Mouse (Mus musculus): ENCODE measurements around the gene Coil.

Gene Coil

DNA sequence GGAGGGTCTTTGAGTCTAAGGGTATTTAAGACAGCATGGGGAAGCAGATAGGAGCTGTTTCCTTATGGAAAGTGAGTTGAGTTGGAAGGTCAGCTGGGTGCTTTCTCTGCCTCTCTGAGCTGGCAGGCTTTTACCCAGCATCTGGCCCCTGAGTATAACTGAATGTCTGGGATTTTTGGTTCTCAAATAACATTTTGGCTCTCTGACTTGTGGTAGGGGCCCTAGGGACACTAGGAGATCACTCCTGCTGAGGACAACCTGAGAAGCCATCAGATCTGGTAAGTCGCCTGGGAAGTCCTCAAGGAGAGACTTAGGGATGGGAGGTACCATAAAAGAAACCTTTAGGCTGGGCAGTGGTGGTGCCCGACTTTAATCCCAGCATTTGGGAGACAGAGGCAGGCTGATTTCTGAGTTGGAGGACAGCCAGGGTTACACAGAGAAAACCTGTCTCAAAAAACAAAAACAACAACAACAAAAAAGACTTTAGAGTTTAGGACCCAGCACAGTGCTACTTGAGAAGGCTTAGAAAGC is at the start of gene Coil:
Gene Coil (plus strand): TSS at position 51 of the 531 bp plus-strand sequence.
- DNase-seq: no peak

DNA sequence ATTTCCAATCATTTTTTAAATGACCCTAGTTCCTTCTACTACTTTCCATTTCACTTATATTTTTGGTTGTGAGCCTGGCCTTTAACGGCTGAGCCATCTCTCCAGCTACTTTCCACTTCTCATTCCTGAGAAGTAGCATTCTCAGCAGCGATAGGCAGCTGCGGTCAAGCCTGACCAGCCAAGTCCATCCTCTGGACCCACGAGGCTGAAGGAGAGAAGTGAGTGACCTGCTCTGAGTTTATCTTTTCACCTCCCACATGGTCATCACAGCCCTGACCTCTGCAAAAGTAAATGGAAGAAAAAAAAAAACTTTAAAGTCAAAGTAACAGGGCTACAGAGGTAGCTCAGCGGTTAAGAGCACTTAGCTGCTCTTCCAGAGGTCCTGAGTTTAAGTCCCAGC is 43.5 kb upstream of the Coil start:
- peak; percentile 59 to 76 for DNase-seq

DNA sequence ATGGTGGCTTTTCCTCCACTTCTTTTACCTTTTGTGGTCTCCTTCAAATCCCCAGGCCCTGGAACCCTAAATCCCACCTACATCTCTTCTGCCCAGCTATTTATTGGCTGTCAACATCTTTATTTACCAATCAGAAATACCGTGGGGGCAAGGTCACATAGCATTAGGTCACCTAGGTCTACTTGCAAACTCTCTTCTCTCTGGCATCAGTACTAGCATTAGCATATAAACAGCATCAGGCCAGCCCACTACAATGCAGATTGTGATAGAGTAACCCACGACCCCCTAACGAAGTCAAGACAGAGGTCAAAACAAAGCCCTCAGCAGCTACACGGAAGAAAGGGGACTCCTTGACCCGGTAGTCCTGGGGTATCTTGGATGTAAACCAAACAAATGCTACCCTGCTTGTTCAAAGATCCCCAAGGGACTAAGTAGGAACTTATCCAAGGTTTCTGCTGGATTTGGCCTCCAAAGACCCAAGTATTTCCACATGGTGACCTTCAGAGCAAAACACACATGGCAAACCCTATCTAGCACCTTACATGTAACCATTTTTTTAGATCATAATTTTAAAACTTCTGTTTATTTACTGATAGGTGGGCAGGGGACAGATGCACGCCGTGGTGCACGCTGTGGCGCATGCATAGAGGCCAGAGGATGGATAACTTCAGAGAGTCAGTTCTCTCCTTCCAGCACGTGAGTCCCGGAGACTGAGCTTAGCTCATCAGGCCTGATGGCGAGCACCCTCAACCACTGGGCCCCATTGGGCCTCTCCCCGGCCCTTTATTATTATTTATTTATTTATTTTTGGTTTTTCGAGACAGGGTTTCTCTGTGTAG is 38.1 kb upstream of the Coil start:
- no peak for DNase-seq

DNA sequence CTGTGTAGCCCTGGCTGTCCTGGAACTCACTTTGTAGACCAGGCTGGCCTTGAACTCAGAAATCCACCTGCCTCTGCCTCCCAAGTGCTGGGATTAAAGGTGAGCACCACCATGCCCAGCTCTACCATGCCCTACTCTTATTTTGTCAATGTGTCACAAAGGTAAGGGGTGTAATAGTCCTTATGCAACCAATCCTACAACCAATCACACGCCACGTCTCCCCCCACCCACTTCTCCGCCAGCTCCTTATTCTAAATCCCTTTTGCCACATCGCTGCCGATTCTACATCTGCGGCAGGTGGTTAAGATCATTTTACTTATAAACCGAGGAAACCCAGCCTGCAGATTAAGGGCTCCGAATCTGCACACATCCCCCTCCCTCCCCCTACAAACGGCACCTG is 37.0 kb upstream of the Coil start:
- no peak for DNase-seq

DNA sequence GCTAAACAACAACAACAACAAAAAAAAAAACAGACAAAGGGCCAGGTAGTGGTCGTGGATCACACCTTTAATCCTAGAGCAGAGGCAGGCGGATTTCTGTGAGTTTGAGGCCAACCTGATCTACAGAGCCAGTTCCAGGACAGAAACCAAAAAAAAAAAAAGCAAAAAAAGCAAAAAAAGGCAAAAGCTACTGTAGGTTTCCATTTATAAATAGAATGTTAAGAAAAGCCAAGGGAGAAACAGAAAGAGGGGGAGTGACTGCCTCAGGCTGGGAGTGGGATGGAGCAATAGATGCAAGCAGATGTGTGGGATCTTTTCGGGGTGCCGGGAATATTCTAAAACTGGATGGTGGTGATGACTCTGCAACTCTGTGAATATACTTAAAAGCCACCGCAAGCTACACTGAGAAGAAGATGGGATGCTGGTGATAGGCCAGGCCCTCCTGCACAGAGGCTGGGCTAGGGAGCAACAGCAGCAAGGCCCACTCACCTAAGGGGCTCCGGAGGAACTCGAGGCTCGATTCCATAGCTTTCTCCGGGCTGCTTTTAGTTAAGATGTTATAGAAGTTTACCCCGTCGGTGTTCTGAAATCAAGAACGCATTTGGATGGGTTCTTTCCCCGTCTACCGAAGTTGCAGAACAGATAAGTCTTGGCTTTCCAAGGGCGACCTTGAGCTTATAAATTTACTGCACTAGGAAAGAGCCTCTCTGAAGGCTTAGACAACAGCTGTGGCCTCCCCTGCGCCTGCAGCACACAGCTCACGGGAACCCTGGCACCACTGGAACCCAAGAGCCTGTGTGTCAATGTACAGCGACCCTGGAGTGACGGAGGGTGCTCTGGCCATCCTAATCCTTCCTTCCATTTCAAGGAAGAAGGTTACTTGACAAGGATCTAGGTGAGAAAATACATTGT is 35.7 kb upstream of the Coil start:
- DNase-seq: no peak

DNA sequence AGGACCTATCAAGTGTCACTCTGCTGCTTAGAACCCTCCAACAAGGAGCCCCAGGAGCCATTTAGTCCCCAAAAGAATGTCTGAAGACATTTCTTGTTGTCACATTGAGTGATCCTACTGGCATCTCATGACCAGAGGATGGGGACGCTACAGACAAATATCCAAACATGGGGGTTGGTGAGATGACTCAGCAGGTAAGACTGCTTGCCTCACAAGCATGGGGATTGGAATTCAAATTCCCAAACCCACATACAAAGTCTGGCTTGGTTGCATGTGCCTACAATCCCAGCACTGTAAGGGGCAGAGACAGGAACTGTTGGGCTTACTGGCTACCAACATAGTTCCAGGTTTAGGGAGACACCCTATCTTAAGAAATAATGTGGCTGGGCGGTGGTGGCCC is 32.2 kb upstream of the Coil start:
- DNase-seq: no peak

DNA sequence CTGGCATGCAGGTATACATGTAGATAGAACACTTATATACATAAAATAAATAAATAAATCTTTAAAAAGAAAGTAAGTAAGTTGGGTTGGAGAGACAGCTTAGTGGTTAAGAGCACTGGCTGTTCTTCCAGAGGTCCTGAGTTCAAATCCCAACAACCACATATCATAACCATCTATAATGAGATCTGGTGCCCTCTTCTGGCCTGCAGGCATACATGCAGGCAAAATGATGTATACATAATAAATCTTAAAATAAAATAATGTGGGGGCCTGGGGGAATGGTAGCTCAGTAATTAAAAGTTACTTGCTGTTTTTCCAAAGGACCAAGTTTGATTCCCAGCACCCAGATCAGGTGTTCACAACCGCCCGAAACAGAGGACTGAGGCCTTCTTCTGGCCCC is 31.3 kb upstream of the Coil start:
- no peak for DNase-seq

DNA sequence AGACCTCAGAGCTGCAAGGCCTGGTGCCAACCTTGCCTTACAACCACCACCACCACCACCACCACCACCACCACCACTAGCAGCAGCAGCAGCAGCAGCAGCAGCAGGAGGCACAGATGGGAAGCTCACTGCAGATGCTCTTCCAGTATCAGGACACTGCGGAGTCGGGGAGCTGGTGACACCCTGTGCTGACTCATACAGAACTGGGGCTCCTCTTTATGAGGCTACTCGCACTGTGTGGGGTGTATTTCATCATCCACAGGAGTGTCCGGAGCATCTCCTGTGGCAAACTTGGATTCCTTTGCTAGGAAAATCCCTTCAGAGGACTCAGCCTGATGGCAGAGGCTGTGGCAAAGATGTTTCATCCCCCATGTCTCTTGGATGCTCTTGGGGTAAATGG is 30.4 kb upstream of the Coil start:
- no peak for DNase-seq

DNA sequence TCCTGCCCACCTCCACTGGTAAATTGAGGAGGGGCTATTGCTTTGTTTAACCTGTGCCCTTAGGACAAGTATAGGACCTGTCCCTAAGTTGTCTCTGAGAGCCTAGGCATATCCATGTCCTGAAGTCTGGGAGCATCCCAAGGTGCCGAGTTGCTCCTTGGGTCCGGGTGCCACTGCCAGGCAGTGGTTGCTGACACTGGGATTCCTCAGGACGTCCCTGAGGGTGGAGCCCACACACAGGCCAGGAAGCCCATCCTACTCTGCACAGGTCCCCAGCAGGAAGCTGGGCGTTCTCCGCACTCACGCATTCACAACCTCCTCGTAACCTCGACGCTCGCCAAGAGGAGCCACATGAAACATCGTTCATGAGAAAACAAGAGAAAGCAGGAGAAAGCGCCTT is 28.6 kb upstream of the Coil start:
- DNase-seq: no peak

DNA sequence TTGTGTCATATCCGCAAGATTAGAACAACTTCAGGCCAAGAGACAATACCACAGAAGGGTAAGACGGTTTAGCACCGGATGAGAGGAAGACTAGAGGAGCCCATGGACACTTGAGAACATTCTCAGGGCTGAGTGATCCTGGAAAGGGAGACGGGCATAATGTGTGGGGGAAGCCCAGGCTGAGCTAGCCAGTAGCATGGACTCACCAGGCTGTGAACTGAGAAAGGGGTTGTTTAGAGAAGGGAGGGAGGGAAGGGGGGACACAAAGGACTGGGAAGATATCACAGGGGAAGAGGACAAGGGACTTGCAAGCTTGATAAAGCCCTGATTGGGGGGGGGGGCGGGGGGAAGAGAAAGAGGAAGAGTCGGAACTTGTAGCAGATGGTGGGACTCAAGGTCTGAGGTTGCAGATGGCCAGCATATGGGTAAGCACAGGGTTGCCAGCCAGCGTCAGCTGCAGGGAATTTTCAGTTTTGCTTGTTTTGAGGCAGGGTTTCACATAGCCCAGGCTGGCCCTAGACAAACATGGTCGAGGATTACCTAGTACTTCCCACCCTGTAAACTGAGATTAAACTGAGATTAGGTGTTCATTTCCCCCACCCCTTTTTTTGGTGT is 24.0 kb upstream of the Coil start:
- DNase-seq: no peak

DNA sequence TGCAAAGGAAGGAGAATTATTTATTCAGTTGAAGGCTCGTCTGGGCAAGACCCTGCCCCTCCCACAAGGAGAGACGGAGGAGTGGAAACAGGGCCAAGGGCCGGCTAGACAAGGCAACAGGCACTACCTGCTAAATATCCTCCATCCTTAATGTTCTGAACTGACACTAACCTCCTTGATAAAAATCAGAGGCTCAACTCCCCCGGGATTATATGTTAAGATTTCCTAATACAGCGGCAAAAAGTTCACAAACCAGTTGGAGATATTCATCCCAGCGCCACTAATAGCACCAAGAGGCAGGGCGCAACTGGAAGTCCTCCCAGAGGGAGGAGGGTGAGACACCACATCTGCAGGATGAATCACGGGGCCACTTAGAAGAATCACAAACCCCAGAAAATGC is 21.2 kb upstream of the Coil start:
- DNase-seq: no peak

DNA sequence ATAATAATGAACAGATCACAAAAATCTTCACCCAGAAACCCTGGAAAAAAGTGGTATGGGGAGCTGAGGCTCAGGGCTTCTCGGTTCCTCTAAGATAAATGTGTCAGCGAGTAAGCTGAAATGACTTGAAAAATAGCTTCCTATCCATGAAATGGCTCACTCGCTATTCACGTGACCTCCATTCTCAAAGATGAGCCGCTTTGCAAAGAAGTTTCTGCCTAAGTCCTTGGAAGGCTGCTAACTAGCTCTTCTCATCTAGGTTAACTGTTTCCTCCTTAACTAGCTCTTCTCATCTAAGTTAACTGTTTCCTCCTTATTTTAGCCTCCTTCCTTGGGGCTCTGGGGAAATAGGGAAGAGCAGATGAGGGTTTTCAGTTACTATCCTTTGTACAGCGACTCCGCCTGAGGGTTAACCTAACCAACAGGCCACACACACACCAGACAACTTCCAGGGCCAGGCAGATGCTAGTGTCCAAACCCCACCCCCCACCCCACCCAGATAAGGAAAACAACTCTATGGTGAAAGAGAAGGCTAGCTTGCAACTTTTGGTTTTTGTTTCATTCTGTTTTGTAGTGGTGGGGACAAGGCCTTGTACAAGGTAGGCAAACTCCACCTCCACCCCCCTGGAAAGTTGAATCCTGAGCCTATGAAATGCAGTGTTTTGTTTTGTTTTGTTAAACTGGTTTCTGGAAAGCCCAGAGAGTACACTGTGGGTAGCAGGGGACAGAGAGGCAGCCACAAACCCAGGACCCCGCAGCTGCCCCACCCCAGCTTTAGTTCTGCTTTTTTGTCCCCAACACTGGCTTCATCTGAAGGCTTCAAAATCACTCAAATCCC is 20.0 kb upstream of the Coil start:
- no peak for DNase-seq

DNA sequence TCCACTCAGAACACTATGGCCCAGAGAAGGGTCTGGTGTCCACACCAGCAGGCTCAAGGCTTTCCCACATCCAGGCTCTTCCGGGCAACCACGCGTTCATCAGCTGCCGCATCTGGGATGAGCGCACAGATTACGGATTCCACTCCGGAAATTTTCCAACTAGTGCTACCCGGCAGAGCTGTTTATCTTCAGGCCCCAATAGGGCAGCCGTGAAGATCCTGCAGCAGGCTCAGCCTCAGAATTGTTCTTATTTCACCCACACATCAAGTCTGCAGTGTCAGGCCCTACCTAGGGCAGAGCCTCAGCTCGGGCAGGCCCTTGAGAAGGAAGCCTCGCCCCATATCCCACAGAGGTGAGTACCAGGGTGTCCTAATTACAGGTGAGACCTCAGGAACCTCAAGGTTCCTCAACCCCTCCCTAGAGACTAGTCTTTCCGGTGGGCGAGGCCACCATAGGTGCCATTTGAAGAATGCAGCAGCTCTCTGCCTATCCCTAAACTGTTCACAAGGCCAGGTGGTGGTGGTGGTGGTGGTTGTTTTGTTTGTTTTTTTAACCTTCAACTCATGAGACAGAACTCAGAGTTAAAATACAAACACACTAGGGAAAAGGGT is 19.3 kb upstream of the Coil start:
- no peak for DNase-seq

DNA sequence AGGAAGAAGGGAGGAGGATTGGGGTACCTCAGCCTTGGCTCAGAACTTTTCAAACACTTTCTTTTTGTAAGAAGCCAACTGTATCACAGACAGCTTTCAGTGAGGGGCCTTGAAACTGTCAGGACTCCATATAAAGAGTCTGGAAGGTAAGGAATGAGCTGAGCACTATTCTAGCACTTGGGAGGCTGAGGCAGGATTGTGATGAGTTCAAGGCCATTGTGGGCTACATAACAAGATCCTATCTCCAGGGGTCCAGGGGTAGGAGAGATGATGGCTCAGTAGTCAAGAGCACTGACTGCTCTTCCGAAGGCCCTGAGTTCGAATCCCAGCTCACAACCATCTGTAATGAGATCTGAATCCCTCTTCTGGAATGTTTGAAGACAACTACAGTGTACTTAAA is 18.5 kb upstream of the Coil start:
- no peak for DNase-seq

DNA sequence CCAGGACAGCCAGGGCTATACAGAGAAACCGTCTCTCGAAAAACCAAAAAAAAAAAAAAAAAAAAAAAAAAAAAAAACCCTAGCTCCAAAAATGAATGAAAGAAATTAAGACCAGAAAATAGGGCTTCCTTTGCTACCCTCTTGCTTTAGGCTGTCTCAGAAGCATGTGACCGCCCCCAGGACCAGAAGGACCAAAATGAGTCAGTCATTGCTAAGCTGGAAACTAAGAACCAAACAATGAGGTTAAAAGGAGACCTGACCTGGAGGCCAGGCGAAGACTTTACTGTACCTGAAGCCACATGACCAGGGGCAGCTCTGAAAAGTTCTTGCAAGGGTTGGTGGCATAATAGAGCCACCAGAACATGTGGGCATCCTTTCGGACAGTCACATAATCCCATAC is 17.9 kb upstream of the Coil start:
- no peak for DNase-seq

DNA sequence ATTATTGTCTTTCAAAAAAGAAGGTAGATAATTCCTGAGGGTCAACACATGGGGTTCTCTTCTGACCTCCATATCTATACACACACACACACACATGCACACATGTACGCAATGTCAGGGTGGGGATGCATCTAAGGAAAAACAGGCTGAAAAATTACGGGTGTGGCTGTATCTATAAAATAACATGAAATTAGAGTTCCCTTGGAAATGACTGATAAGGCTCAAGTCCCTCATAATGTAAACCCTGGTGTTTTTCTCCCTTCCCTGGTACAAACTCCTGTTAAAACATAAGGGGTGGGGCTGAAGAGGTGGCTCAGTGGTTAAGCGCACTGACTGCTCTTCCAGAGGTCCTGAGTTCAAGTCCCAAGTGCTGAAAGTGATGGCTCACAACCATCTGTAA is 16.5 kb upstream of the Coil start:
- DNase-seq: no peak

DNA sequence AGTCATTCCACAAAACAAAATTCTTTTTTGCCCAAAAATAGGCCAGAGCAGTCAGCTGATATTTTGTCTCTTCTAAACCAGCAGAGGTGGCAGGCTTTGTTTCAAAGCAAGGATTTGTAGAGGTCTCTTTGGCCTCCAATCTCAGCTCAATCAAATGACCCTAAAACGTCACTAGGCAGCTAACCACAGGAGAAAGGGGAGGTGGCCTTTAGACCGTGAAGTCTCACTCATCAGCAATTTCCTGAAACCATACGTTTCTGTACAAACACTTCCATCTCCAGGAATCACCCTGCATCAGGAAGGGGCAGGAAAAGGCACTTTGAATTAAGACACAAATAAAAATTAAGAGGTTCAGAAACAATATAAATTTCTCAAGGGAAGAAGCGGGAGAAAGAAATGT is 15.2 kb upstream of the Coil start:
- peak; percentile 37 to 68 for DNase-seq

DNA sequence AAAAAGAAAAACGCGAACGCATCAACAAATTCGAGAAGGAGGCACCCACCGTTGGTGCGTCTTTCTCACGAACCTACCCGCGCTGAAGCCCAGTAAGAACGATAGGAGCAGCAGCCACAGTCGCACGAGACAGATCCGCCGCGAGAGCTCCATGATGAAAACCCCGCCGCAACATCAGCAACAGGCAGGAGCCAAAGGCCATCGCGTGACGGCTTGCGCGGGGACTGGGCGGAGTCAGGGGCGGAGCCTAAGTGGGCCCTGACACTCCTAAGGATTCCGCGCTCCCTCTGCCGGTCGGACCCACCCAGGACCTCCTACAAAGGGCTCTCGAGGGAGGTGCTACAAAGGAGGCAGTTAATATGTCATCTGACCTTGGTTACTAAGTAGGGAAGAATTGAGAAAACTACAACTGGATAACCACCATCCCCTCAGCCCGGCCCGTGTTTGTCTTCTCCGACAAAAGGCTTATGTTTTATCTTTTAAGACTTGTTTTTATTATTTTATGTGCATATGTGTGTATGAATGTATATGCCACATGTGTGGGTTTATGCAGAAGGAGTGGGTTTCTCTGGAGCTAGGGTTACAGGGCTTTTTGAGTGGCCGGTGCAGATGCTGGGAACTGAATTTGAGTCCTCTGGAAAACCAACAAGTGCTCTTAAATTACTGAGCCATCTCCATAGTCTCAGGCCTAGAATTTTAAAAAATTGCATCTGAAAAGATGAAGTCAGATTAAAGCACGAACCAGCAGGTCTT is 14.7 kb upstream of the Coil start, which contains the start of gene Scpep1:
Gene Scpep1 (minus strand): TSS at position 249 of the 753 bp plus-strand sequence.
- peak; percentile 99 to 100 for DNase-seq

DNA sequence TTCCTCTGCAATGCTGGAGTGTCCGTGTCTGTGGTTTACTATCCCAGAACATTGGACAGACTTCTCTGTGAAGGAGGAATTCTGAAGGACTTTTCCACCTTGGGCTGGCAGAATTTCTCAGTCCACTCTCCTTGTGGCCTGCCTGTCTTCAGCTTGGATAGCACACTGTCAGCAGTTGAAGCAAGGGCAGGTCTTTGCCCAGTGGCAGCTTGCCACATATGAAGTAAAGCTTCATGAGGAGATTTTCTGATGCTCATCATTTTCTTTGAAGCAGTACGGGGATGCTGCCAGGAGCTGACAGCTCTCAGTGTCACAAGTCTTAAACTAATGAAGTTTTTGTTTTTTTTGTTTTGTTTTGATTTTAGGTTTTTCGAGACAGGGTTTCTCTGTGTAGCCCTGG is 11.2 kb upstream of the Coil start:
- peak; percentile 72 to 80 for DNase-seq

DNA sequence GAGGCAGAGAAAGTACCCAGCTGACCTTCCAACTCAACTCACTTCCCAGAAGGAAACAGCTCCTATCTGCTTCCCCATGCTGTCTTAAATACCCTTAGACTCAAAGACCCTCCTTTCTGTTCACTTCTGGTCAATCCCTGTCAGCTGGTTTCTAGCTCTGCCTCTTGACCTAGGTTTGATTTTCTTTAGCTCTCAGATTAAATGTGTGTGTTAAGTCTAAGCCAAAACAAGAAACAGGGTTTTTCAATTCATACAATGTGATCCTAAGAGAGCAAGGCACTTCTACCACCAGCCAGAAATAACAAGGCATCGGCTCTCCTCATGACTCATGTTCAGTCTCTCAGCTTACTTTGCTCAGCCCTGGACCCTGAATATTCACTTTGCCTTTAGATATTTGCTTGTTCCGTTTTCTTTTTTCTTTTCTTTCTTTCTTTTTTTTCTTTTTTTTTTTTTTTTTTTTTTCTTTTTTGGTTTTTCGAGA is 3.1 kb upstream of the Coil start, which contains the start of gene Elobl:
Gene Elobl (minus strand): TSS at position 51 of the 481 bp plus-strand sequence.
- DNase-seq: no peak
